Mouse (Mus musculus): ENCODE measurements around the gene Prkar1b.

GRCm38 (mm10) chr5:139143890-139144289 is 5.9 kb downstream of the Prkar1b start:
- TF ChIP-seq EP300 (IDR thresholded peaks at IDR 0.05) (peak; percentile 57), CTCF (IDR thresholded peaks at IDR 0.05) (no peak)

All from lung, postnatal 0 days (tissue).